Mouse (Mus musculus) kidney, embryonic 15.5 days (tissue): ENCODE measurements around the gene Os9. TPM values are rescaled to one million over a fixed set of nuclear protein-coding genes. Genes with fewer than 3 reads are reported as not detected.
"Not testable (repeated sequence)": the region's sequence is repeated elsewhere in the genome, so short reads cannot be mapped to it uniquely, and the experiment has no call there.

Experiments
- ATAC-seq: fragments of 200-750 bp; cut with Nextera tagmentation; replicated peaks from 2 replicates; pipeline ENCODE4 v1.8.0; 2017; ENCODE audit warnings: moderate TSS enrichment; ENCODE audit not compliant: low FRiP score
- H3K27ac ChIP-seq: fragments of 300-500 bp; sonication (generic); 2 replicates; pipeline ENCODE4 v1.5.1; 2015; ENCODE audit warnings: mild to moderate bottlenecking, inconsistent platforms
- H3K27me3 ChIP-seq: fragments of 300-500 bp; sonication (generic); 2 replicates; pipeline ENCODE4 v1.6.1; 2015; ENCODE audit warnings: inconsistent platforms
- H3K36me3 ChIP-seq: fragments of 300-500 bp; sonication (generic); 2 replicates; pipeline ENCODE4 v1.6.1; 2015; ENCODE audit warnings: inconsistent platforms
- H3K4me1 ChIP-seq: fragments of 300-500 bp; sonication (generic); 2 replicates; pipeline ENCODE4 v1.6.1; 2015; ENCODE audit warnings: inconsistent platforms
- H3K4me2 ChIP-seq: fragments of 300-500 bp; sonication (generic); 2 replicates; pipeline ENCODE4 v1.6.1; 2015; ENCODE audit warnings: moderate library complexity, mild to moderate bottlenecking, inconsistent platforms
- H3K4me3 ChIP-seq: fragments of 300-500 bp; sonication (generic); replicated peaks from 2 replicates; pipeline ENCODE4 v1.5.1; 2015; ENCODE audit warnings: mild to moderate bottlenecking, inconsistent platforms
- H3K9ac ChIP-seq: fragments of 300-500 bp; sonication (generic); 2 replicates; pipeline ENCODE4 v1.6.1; 2015; ENCODE audit warnings: mild to moderate bottlenecking, inconsistent platforms
- H3K9me3 ChIP-seq: fragments of 300-500 bp; sonication (generic); replicated peaks from 2 replicates; pipeline ENCODE4 v1.6.1; 2016; ENCODE audit warnings: inconsistent platforms
- WGBS: fragments of 180-500 bp; shearing (Covaris S2); methylation state at CpG from one replicate; pipeline ENCODE4 v1.1.7; 2015; ENCODE audit warnings: mixed read lengths; 5-methylcytosine and 5-hydroxymethylcytosine counted together
- polyA plus RNA-seq: library from polyadenylated mRNA; unstranded; fragments of >200 nt; fragmentation: Nextera tagmentation; extraction: Ambion mirVana; gene quantifications from 2 replicates; pipeline ENCODE4 v1.2.1, GENCODE M21; 2015

Os9 gene
- 88.1 and 94.0 TPM in 2 replicates for polyA plus RNA-seq

- under 1% methylated on average over 19 of the region's 19 CpGs for WGBS
- no peak within 1 kb of the TSS for H3K27ac ChIP-seq
- peak; percentile 98 for ATAC-seq
- H3K4me3 ChIP-seq = peak within 1 kb of the TSS; percentile 95
- peak within 1 kb of the TSS; percentile 97 for H3K4me2 ChIP-seq
- no peaks in the 10 kb centered on the region for H3K27me3 ChIP-seq
- H3K36me3 ChIP-seq = peaks cover 34% of the 10 kb centered on the region
- H3K9me3 ChIP-seq = no peaks in the 10 kb centered on the region
- peak within 1 kb of the TSS; percentile 77 for H3K9ac ChIP-seq
- peaks cover 23% of the 10 kb centered on the region for H3K4me1 ChIP-seq
Observed at GRCm38 (mm10) chr10:127121066-127121477, at the start of gene Os9. Gene Os9 (minus strand): TSS chr10:127121131.

- no peak overlapping the region for H3K9ac ChIP-seq
- peak overlapping the region; percentile 70 for H3K4me2 ChIP-seq
- no peak overlapping the region for H3K27ac ChIP-seq
- H3K4me1 ChIP-seq = peaks cover 37% of the 10 kb centered on the region
- 4% methylated on average over 22 of the region's 22 CpGs for WGBS
- H3K27me3 ChIP-seq = peaks cover 85% of the 10 kb centered on the region
- no peaks in the 10 kb centered on the region for H3K9me3 ChIP-seq
- H3K36me3 ChIP-seq = no peaks in the 10 kb centered on the region
- H3K4me3 ChIP-seq = peak overlapping the region; percentile 43
- no peak for ATAC-seq
Observed at GRCm38 (mm10) chr10:127170002-127170401, 49.1 kb upstream of the Os9 start.

GRCm38 (mm10) chr10:127167614-127168192 lies 46.8 kb upstream of the Os9 start:
- Histone ChIP-seq H3K27me3 (peaks cover 89% of the 10 kb centered on the region), H3K36me3 (no peaks in the 10 kb centered on the region), H3K27ac (no peak overlapping the region), H3K4me2 (no peak overlapping the region), H3K9me3 (no peaks in the 10 kb centered on the region), H3K4me3 (no peak overlapping the region), H3K9ac (no peak overlapping the region), H3K4me1 (peaks cover 42% of the 10 kb centered on the region)
- no peak for ATAC-seq
- WGBS = 34% methylated on average over 10 of the region's 10 CpGs

GRCm38 (mm10) chr10:127166771-127167613 lies 46.1 kb upstream of the Os9 start:
- WGBS = 31% methylated on average over 15 of the region's 15 CpGs
- Histone ChIP-seq H3K9ac (0 out of 2 replicates have a peak overlapping the region, but pooled peaks have one; percentile 15), H3K9me3 (no peaks in the 10 kb centered on the region), H3K4me2 (peak overlapping the region; percentile 100), H3K36me3 (no peaks in the 10 kb centered on the region), H3K27ac (no peak overlapping the region), H3K4me3 (peak overlapping the region; percentile 51), H3K4me1 (peaks cover 42% of the 10 kb centered on the region), H3K27me3 (peaks cover 84% of the 10 kb centered on the region)
- ATAC-seq = no peak

GRCm38 (mm10) chr10:127166404-127166715 lies 45.4 kb upstream of the Os9 start:
- peaks cover 78% of the 10 kb centered on the region for H3K27me3 ChIP-seq
- no peaks in the 10 kb centered on the region for H3K36me3 ChIP-seq
- peak overlapping the region; percentile 51 for H3K4me3 ChIP-seq
- H3K4me2 ChIP-seq = peak overlapping the region; percentile 100
- WGBS = 3% methylated on average over 11 of the region's 11 CpGs
- no peak overlapping the region for H3K27ac ChIP-seq
- H3K9me3 ChIP-seq = no peaks in the 10 kb centered on the region
- 0 out of 2 replicates have a peak overlapping the region, but pooled peaks have one; percentile 64 for H3K9ac ChIP-seq
- ATAC-seq = no peak
- peaks cover 42% of the 10 kb centered on the region for H3K4me1 ChIP-seq

- ATAC-seq = peak; percentile 48
- Histone ChIP-seq H3K4me2 (peak overlapping the region; percentile 100), H3K27me3 (peaks cover 73% of the 10 kb centered on the region), H3K4me1 (peaks cover 38% of the 10 kb centered on the region), H3K36me3 (no peaks in the 10 kb centered on the region), H3K4me3 (peak overlapping the region; percentile 51), H3K27ac (no peak overlapping the region), H3K9ac (peak overlapping the region; percentile 64), H3K9me3 (no peaks in the 10 kb centered on the region)
- WGBS = under 1% methylated on average over 54 of the region's 56 CpGs
Observed at GRCm38 (mm10) chr10:127165654-127166403, 44.9 kb upstream of the Os9 start.

GRCm38 (mm10) chr10:127165354-127165653 lies 44.4 kb upstream of the Os9 start:
- WGBS = under 1% methylated on average over 42 of the region's 42 CpGs
- H3K4me3 ChIP-seq = peak overlapping the region; percentile 51
- no peak overlapping the region; the same call in 1 of the 2 replicates for H3K27ac ChIP-seq

GRCm38 (mm10) chr10:127164631-127165353 lies 43.9 kb upstream of the Os9 start, which contains the start of gene B4galnt1:
Gene B4galnt1 (plus strand): TSS chr10:127165225.
- Histone ChIP-seq H3K4me1 (peaks cover 28% of the 10 kb centered on the region), H3K36me3 (no peaks in the 10 kb centered on the region), H3K27me3 (peaks cover 62% of the 10 kb centered on the region), H3K4me3 (peak within 1 kb of the TSS; percentile 51), H3K9me3 (no peaks in the 10 kb centered on the region), H3K9ac (peak within 1 kb of the TSS; percentile 64), H3K4me2 (peak within 1 kb of the TSS; percentile 100), H3K27ac (no peak within 1 kb of the TSS; the same call in 1 of the 2 replicates)
- peak; percentile 89 for ATAC-seq
- WGBS = 2% methylated on average over 52 of the region's 52 CpGs

More at GRCm38 (mm10) chr10:127165354-127165653, 44.4 kb upstream of the Os9 start:
- Histone ChIP-seq H3K4me1 (peaks cover 33% of the 10 kb centered on the region), H3K9ac (peak overlapping the region; percentile 64), H3K9me3 (no peaks in the 10 kb centered on the region), H3K36me3 (no peaks in the 10 kb centered on the region), H3K4me2 (peak overlapping the region; percentile 100), H3K27me3 (peaks cover 67% of the 10 kb centered on the region)
- peak; percentile 64 for ATAC-seq

GRCm38 (mm10) chr10:127164190-127164589 lies 43.3 kb upstream of the Os9 start:
- Histone ChIP-seq H3K4me1 (peaks cover 26% of the 10 kb centered on the region), H3K36me3 (no peaks in the 10 kb centered on the region), H3K9me3 (no peaks in the 10 kb centered on the region), H3K27ac (no peak overlapping the region), H3K4me3 (no peak overlapping the region), H3K27me3 (peaks cover 56% of the 10 kb centered on the region), H3K4me2 (peak overlapping the region; percentile 100; the same call in 1 of the 2 replicates), H3K9ac (no peak overlapping the region)
- WGBS = 91% methylated on average over 4 of the region's 4 CpGs
- no peak for ATAC-seq

GRCm38 (mm10) chr10:127162771-127163261 lies 41.9 kb upstream of the Os9 start:
- not testable (repeated sequence) for H3K9me3 ChIP-seq, H3K27ac ChIP-seq, H3K36me3 ChIP-seq, ATAC-seq, H3K4me3 ChIP-seq, H3K4me2 ChIP-seq, H3K9ac ChIP-seq
- Histone ChIP-seq H3K4me1 (peaks cover 26% of the 10 kb centered on the region), H3K27me3 (peaks cover 42% of the 10 kb centered on the region)
- 56% methylated on average over 7 of the region's 7 CpGs for WGBS

- H3K9ac ChIP-seq = no peak overlapping the region
- H3K36me3 ChIP-seq = no peaks in the 10 kb centered on the region
- H3K27ac ChIP-seq = no peak overlapping the region
- no peaks in the 10 kb centered on the region for H3K9me3 ChIP-seq
- no peak overlapping the region for H3K4me2 ChIP-seq
- no peak overlapping the region for H3K4me3 ChIP-seq
- 79% methylated on average over 3 of the region's 3 CpGs for WGBS
- peaks cover 15% of the 10 kb centered on the region for H3K4me1 ChIP-seq
- ATAC-seq = no peak
- peaks cover 22% of the 10 kb centered on the region for H3K27me3 ChIP-seq
Observed at GRCm38 (mm10) chr10:127160728-127161127, 39.8 kb upstream of the Os9 start.
